Mouse (Mus musculus) layer of hippocampus, adult 2 months (tissue): ENCODE data around the gene D11Wsu47e. TPM values are rescaled to one million over a fixed set of nuclear protein-coding genes. Genes with fewer than 3 reads are reported as not detected.

Source experiments
- DNase-seq, 2 experiments: peaks; one replicate each; pipeline ENCODE4 v3.0.0; 2022; ENCODE audit warnings: low spot score in 2 of 2
- H3K27ac ChIP-seq: fragments of 200-600 bp; 2 replicates; pipeline ENCODE4 v1.8.1; 2022
- H3K4me3 ChIP-seq: fragments of 200-600 bp; 2 replicates; pipeline ENCODE4 v1.8.1; 2022; ENCODE audit warnings: mild to moderate bottlenecking
- CTCF ChIP-seq: fragments of 200-600 bp; conservative IDR thresholded peaks from 2 replicates; pipeline ENCODE4 v1.8.1; 2022; ENCODE audit warnings: antibody characterized with exemption, mild to moderate bottlenecking, moderate library complexity
- total RNA-seq, 2 experiments: library from RNA; stranded (reverse); gene quantifications; 2 replicates each; pipeline ENCODE4 v1.2.3; 2021

Gene D11Wsu47e
- total RNA-seq, 2 experiments from 2014 or later, result 13.2 to 16.2 TPM

DNA sequence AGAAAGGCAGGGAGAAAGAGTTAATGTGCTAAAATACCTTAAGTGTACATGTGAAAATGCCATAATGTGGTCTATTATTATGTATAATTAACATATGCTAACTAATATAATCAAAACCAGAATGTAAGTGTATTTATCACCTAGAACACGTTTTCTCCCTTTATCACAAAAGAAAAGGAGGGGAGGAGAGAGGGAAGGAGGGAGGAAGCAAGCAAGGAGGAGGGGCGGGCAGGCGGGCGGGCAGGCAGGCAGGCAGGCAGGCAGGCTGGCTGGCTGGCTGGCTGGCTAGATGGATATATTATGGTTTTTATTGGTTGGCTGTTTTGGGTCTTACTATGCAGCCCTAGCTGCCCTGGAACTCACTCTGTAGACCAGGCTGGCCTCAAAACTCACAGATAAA, 14.5 kb upstream of the D11Wsu47e start:
- no peak overlapping the region for H3K27ac ChIP-seq
- H3K4me3 ChIP-seq, result no peak overlapping the region
- DNase-seq, result no peak
- TF ChIP-seq CTCF, result no peak

DNA sequence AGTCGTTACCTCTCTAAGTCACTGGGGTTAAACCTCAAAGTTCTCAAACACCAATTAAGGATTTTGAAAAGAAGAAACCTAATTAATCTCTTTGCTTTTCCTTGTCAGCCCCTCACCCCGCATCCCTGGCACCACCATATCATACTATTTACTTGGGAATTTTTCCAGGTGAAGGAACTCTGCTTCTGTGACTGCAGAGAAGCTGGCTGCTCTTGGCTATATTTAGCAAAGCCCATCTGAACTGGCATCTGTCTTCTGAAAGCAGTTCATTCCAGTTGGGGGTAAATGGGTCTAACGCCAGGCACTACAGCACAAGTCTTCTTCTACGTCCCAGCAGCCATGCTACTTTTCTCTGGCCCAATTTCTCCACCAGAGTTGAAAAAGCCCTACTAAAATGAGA, 10.6 kb upstream of the D11Wsu47e start:
- TF ChIP-seq CTCF, result no peak
- peak overlapping the region; percentile 49; the same call in 1 of the 2 replicates for H3K27ac ChIP-seq
- DNase-seq, result no peak
- no peak overlapping the region for H3K4me3 ChIP-seq

DNA sequence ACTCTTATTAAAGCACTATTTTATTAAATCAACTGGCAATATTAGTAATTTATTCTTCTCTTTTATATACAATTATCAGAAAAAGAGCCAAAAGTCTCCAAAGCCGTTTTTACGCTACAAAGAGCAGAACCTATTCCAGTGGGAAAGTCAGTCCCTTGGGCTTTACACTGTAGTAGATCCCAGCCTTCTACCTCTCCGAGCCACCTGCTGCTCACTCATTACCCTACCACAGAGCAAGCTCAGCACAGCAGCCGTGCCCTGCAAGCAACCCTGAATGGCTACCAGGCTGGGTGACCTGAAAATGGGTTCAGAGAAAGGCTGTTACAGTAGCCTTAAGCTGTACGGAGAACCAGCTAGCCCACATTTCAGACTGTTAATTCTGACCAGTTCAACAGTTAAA, 9.6 kb upstream of the D11Wsu47e start:
- DNase-seq, result no peak
- Histone ChIP-seq H3K27ac (no peak overlapping the region), H3K4me3 (no peak overlapping the region)
- no peak for TF ChIP-seq CTCF

DNA sequence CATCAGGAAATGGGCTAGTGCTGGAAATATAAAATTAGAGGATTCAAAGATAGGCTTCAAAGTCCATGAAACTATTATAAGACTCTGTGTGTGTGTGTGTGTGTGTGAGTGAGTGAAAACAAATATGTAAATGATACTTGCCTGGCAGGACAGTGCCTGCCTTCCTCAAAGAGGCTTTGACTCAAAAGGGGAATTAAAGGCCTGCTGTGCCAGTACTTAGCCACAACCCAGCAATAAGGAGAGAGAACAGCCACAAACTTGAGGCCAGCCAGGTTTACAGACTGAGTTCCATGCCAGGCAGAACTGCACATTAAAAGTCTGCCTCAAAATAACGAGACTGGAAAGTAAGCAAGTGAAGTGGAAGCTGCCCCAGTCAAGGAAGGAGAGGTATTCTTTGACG, 7.4 kb upstream of the D11Wsu47e start:
- no peak for TF ChIP-seq CTCF
- Histone ChIP-seq H3K27ac (no peak overlapping the region), H3K4me3 (no peak overlapping the region)
- no peak for DNase-seq

DNA sequence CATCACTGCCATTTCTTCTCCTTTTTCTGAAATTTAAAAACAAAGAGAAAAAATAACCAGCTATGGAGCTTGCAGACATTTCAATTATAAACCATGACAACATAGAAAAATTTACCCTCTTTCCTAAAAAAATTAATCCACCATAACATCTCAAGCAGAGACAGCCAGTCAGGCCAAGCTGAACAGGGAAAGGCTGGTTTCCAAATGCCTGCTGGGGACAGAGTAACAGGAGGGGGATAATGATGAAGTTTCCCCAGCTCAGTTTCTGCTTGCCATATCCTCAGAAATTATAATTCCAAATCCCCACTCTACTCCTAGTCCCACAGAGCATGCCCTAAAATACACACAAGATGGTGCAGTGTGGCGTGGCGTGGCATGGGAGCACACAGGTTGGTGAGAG, 6.8 kb upstream of the D11Wsu47e start:
- Histone ChIP-seq H3K4me3 (no peak overlapping the region), H3K27ac (peak overlapping the region; percentile 11; the same call in 1 of the 2 replicates)
- no peak for DNase-seq
- TF ChIP-seq CTCF, result no peak

DNA sequence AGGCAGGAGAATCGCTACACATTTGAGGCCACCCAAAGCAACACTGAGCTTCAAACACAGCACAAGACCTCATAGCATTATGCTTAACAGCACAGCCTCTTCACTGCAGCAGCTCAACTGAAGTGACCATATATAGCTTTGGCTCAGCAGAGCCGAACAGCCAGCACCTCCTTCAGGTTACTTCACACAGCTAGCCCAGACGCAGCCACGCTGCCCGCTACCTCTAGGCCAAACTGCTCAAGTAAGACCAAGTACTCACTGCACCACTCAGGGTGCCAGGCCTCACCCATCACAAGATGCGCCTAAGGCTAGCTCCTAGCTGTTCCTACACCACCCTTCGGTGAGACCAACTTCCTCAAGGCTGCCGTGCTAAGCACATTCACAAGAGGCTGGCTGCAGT, 5.8 kb upstream of the D11Wsu47e start:
- TF ChIP-seq CTCF, result no peak
- H3K27ac ChIP-seq, result peak overlapping the region; percentile 11; the same call in 1 of the 2 replicates
- no peak for DNase-seq
- no peak overlapping the region for H3K4me3 ChIP-seq

DNA sequence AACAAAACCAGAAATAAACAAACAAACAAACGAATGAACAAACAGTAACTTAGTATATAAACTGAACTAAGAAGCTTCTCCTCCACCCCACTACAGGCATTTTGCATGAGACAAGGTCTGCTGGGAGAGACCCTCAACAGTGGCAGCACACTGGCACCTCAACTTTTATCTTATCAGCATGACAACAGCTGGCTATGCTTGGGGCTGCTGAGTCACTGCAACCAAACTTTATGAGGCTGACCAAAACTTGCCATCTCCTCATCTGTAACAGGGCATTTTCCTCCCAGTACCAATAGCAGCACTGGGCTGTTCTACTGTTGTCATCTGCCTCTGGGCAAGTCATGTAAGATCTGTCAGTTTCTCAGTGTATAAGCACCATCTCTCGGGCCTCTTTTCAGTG, 3.3 kb upstream of the D11Wsu47e start:
- H3K4me3 ChIP-seq, result no peak overlapping the region
- DNase-seq, result no peak

DNA sequence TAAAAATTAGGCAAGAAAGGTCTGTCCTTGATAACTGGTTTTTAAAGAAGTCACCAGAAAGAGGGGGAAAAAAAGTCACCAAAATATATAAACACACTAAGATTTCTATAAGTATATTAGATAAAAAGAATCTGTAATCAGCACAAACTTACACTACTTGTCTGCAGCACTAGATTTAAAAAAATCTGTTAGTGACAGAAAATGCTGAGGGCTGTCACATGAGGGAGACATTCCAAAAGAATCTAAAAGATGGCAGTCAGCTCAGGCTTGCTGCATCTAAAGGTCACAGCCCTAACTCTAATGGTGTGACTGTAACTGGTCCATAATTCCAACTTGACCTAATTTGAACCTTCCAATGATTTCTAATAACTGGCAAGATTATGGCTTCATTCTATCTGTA, 2.2 kb upstream of the D11Wsu47e start:
- Histone ChIP-seq H3K4me3 (peak overlapping the region; percentile 95), H3K27ac (peak overlapping the region; percentile 98; the same call in 1 of the 2 replicates)
- TF ChIP-seq CTCF, result peak; percentile 35; the same call in 1 of the 2 replicates
- DNase-seq, result no peak

More for the DNA sequence above, 3.3 kb upstream of the D11Wsu47e start:
- no peak overlapping the region for H3K27ac ChIP-seq
- no peak for TF ChIP-seq CTCF

DNA sequence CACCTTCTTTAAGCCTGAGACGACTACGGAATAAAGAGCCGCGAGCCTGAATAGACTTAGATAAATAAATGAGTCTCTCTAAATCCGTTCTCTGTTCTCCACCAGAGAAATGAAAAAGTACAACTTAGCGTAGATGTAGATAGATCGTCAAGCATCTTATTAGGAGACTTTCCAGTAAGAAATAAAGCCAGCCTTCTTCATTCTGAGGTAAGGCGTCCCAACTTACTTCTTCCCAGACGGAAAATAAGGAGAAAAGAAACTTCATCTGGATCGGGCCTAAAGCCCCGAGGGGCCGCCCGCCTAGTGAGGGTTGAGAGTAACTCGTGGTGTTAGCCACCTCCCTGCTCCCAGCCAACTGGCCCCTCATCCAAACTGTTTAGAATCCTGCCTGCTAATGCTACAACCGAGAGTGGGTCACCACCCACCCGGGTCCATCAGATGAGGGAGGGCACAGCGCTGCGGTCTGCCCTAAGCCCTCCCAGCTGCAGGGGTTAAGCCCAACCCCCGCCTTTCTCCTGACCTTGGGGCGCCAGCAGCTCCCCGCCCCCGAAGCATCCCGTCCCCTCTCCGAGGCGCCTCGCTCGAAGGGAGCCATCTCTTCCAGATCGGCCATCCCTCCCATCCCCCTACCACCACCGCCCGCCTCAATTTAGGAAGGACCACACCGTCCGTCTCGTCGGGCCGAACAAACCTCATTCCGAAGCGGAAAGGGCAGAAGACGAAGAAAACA, 1.1 kb upstream of the D11Wsu47e start:
- peak overlapping the region; percentile 95 for H3K4me3 ChIP-seq
- peak in 1 of 2 experiments; percentile 36 for DNase-seq
- no peak for TF ChIP-seq CTCF
- H3K27ac ChIP-seq, result peak overlapping the region; percentile 98

DNA sequence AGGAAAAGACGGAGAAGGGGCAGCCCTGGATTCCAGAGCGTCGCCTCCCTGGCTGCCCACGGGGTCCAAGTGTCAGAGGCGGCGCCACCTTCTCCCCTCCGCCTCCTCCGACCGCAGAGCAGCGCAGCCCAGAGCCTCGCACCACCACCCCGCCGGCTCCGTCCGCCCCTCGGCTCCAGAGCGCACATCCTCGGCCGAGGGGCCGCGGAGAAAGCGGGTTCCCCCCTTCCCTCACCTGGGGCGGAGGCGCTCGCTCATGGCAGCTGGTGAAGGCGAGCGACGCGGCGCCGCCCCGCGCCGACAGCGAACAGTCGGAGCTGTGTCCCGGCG, 620 bp upstream of the D11Wsu47e start:
- no peak for TF ChIP-seq CTCF
- no peak for DNase-seq
- Histone ChIP-seq H3K27ac (peak overlapping the region; percentile 98), H3K4me3 (peak overlapping the region; percentile 95)

DNA sequence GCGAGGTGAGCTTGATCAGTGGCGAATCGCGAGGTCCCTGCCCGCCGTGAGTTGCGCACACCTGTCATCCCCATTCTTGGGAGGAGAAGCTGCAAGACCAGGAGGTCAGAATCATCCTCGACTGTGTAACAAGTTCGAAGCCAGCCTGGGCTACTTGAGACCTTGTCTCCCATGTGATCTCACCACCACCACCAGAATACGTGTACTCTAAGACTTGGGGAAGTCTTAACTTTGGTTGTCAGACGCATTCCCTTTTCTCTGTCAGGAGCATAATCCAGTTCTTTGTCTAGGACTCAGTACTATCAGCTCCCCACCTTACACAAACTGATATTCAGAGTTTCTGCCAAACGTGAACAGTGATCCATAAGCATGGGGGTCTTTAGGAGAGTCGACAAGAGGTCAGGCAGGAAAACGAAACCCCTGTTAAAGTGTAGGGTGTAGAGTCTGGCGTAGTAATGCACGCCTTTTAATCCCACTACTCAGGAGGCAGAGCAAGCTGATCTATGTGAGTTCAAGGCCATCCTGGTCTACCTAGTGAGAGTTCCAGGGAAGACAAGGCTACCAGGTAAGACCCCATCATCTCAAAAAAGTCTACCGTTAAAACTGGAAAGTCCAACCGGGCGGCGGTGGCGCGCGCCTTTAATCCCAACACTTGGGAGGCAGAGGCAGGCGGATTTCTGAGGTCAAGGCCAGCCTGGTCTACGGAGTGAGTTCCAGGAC, 655 bp downstream of the D11Wsu47e start:
- peak overlapping the region; percentile 95 for H3K4me3 ChIP-seq
- DNase-seq, result no peak
- H3K27ac ChIP-seq, result peak overlapping the region; percentile 98
- no peak for TF ChIP-seq CTCF

DNA sequence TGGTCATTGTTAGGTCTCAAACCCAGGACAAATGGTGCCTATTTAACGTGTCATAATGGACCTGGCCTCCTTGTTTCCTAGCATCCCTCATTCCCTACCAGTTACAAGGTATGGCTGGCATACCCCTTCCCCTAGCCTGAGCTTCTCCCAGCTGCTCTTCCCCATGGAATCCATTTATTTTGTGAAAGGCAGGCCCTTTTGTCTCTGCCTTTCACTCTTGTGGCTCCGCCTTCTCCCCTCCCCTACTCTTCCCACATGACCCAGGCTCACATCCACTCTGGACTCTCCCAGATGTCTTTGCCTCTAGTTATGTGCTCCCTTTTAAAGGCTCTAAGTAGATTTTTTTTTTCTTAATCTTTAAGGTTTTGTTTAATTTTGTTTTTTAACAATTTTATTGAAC, 2.8 kb downstream of the D11Wsu47e start:
- no peak for TF ChIP-seq CTCF
- H3K27ac ChIP-seq, result no peak overlapping the region
- no peak overlapping the region for H3K4me3 ChIP-seq
- DNase-seq, result no peak

DNA sequence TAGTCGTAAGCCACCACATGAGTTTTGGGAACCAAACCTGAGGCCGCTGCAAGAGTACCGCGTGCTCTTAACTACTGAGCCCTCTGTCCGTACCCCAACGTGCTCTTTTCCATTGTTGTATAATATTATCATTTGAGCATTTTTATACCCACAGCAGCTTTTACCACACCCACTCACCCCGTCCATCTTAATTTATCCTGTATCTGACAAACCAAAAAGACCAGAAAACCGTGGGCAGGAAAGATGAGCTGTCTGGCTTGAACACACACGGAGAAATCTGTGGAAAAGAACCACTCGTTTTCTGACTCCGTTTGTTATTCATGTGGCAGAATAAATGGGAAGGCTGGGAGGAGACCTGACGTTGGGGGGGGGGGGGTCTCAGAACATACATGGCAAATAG, 6.3 kb downstream of the D11Wsu47e start:
- no peak overlapping the region for H3K4me3 ChIP-seq

DNA sequence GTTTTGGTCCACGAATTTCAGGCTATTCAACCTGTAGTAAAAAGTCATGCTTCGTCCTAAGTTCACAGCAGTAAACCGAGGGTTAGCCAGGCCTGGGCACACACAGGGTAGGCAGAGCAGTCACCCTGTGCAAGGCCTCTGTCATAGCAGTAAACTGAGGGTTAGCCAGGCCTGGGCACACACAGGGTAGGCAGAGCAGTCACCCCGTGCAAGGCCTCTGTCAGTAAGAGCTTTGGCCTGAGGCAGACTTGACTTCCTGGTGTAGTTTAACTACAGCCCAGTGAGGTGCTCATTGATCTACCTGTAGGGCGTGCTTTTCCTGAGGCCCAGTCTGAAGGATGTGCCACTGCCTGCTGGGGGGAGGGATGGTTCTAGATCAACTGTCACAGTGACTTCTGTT, 7.1 kb downstream of the D11Wsu47e start:
- H3K27ac ChIP-seq, result 0 out of 2 replicates have a peak overlapping the region, but pooled peaks have one; percentile 69
- H3K4me3 ChIP-seq, result no peak overlapping the region
- DNase-seq, result no peak
- TF ChIP-seq CTCF, result no peak

More for the DNA sequence above, 6.3 kb downstream of the D11Wsu47e start:
- peak; percentile 41 to 69 for DNase-seq
- TF ChIP-seq CTCF, result no peak
- H3K27ac ChIP-seq, result peak overlapping the region; percentile 69
